Mouse (Mus musculus) stomach, adult 2 months (tissue): ENCODE data around the gene Gm6526. TPM values are rescaled to one million over a fixed set of nuclear protein-coding genes. Genes with fewer than 3 reads are reported as not detected.

Experiments used
- polyA plus RNA-seq: library from polyadenylated mRNA; depleted of rRNA; stranded (reverse); fragments of >200 nt; gene quantifications from 2 replicates; pipeline ENCODE4 v1.2.3, GENCODE M21; 2012; rRNA removed

Gene Gm6526
- not detected in 2 replicates for polyA plus RNA-seq

DNA sequence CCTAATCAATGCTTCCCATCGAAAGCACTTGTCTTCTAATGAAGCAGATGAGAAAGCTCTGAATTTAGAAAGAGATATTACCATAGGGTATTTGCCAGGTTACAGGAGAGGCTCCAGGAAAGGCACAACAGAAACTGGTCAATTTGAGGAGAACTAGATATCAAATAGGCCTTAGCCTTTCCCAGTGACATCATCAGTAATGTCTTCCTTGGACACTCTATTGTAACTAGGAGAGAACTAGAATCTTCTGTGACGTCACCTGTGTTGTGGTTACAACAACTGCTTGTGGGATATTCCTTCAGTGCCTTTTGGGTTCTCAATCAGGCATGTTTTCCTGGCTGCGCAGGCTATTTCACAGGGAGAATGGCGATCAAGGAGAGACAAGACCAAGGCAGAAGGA lies at the start of gene Gm6526:
Gm6526 (plus strand) TSS at position 301 of the 400 bp plus-strand sequence.

DNA sequence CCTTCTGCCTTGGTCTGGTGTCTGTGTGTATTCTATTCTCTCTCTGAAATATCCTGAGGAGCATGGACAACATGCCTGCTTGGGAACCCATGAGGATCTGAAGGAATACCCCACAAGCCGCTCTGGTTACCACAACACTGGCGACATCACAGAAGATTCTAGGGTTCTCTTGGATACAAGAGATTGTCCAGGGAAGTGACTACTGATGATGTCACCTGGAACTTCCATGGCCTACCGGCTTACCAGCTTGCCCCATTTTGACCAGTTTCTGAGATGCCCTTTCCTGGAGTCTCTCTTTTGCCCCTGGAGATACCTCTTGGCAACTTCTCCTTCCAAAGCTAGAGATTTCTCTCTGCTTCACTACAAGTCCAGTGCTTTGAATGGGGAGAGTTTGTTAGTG lies 20.3 kb upstream of the Gm6526 start, which contains the start of gene Gm16506:
Gm16506 (minus strand) TSS at position 101 of the 400 bp plus-strand sequence.

GRCm38 (mm10) chr14:43784645-43785044 lies 37.0 kb downstream of the Gm6526 start, which contains the start of gene Gm8180:
Gene Gm8180, minus strand, starts transcription at chr14:43784745.

Other genes starting within 250 kb of the Gm6526 start
- not detected in 2 replicates for gene Gm5799, start 204.3 kb upstream of the Gm6526 start, polyA plus RNA-seq
- gene Gm17654, start 168.7 kb upstream of the Gm6526 start, polyA plus RNA-seq = not detected in 2 replicates
- gene Gm10375, start 139.9 kb upstream of the Gm6526 start, polyA plus RNA-seq = not detected in 2 replicates
- gene Gm8165, start 70.7 kb upstream of the Gm6526 start, polyA plus RNA-seq = not detected in 2 replicates
- gene Gm7324, start 50.0 kb upstream of the Gm6526 start, polyA plus RNA-seq = 0.14 TPM in 1 of 2 replicates, not detected in the other
- gene Gm16506, start 20.4 kb upstream of the Gm6526 start, polyA plus RNA-seq = not detected in 2 replicates
- not detected in 2 replicates for gene Gm8180, start 36.9 kb downstream of the Gm6526 start, polyA plus RNA-seq
- not detected in 2 replicates for gene Ear1, start 127.7 kb downstream of the Gm6526 start, polyA plus RNA-seq
- gene Ear10, start 175.7 kb downstream of the Gm6526 start, polyA plus RNA-seq = not detected in 2 replicates
- 0.09 and 0.16 TPM in 2 replicates for gene Gm8113, start 177.5 kb downstream of the Gm6526 start, polyA plus RNA-seq
- not detected in 2 replicates for gene Ang5, start 209.2 kb downstream of the Gm6526 start, polyA plus RNA-seq